Mouse (Mus musculus): ENCODE data around the gene Zc3h12d. TPM values are rescaled to one million over a fixed set of nuclear protein-coding genes. Genes with fewer than 3 reads are reported as not detected.

Zc3h12d gene
- total RNA-seq, 1 experiment, result 0.04 TPM

DNA sequence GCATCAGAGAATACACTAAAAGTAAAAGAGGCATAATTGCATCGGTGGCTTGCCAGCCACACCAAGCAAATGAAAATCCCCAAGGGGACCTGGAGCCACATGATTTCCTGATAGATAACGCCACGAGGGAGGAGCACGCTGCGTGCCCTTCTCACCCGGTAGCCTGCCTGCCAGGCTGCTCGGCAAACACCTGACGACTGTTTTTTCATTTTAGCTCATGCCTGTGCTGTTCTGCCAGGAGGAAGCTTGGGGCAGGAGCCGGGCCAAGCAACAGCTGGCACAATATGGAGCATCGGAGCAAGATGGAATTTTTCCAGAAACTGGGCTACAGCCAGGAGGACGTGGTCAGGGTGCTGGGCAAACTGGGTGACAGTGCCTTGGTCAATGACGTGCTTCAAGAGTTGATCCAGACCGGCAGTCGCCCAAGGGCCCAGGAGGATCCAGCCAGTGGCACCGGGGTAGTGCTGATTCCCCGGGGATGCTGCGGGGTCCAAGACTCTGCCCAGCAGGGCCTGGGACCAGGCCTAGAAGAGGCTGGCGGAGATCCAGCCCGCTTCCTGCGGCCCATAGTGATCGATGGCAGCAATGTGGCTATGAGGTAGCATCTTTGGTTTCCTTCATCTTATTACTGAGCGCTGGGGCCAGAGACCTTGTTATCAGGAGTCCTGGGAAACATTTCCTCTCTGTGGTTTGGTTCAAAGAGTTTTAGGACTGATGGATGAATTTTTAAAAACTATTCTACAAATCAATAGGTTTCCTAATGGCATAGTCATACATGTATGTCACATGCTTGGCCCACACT is 7.5 kb downstream of the Zc3h12d start:
- Histone ChIP-seq H3K4me1 (ENCODE audit: control insufficient read depth in 2 of 2, insufficient read depth in 2 of 2, low read length in 2 of 2, poor library complexity in 1 of 2) (no peaks in the 10 kb centered on the region), H3K9ac (ENCODE audit: insufficient read depth, low read depth, low read length, poor library complexity, severe bottlenecking) (no peak overlapping the region)
- in situ Hi-C loops (cut with MboI; ENCODE audit: low sequenced_read_pairs in 2 of 2, unreplicated experiment in 2 of 2), result no loop called here

GRCm38 (mm10) chr10:7840353-7840733 is 8.1 kb downstream of the Zc3h12d start:
- H3K9ac ChIP-seq (ENCODE audit: insufficient read depth, low read depth, low read length, poor library complexity, severe bottlenecking), result no peak overlapping the region
- no peak overlapping the region for H3K27ac ChIP-seq (ENCODE audit: insufficient read depth, low read depth, low read length, poor library complexity, severe bottlenecking)
- H3K36me3 ChIP-seq (ENCODE audit: control insufficient read depth, insufficient read depth, low read length, poor library complexity, severe bottlenecking), result no peaks in the 10 kb centered on the region
- no peak overlapping the region for H3K4me3 ChIP-seq (ENCODE audit: insufficient read depth in 1 of 2, low read depth in 1 of 2, low read length in 2 of 2, poor library complexity in 1 of 2, severe bottlenecking in 1 of 2)
- in situ Hi-C loops (cut with MboI; ENCODE audit: low sequenced_read_pairs in 2 of 2, unreplicated experiment in 2 of 2), result no loop called here
- no peaks in the 10 kb centered on the region for H3K4me1 ChIP-seq (ENCODE audit: control insufficient read depth in 2 of 2, insufficient read depth in 2 of 2, low read length in 2 of 2, poor library complexity in 1 of 2)
- no peaks in the 10 kb centered on the region for H3K9me3 ChIP-seq (ENCODE audit: control insufficient read depth, insufficient read depth, low read depth, low read length)
- no peak for TF ChIP-seq MAFK (IDR thresholded peaks at IDR 0.05; ENCODE audit: insufficient read depth, low read depth, low read length)
- TF ChIP-seq CHD2 (IDR thresholded peaks at IDR 0.05; ENCODE audit: low read depth, low read length), result no peak
- no peak for TF ChIP-seq ZNF384 (IDR thresholded peaks at IDR 0.05; ENCODE audit: low read depth, low read length)
- TF ChIP-seq HCFC1 (IDR thresholded peaks at IDR 0.05; ENCODE audit: borderline replicate concordance, insufficient read depth, low read length), result no peak
- no peak for TF ChIP-seq ZC3H11A (IDR thresholded peaks at IDR 0.05; ENCODE audit: borderline replicate concordance, low read depth, low read length)
- DNase-seq (ENCODE audit: low read depth, low spot score), result no peak

More for the DNA sequence above, 7.5 kb downstream of the Zc3h12d start:
- H3K27ac ChIP-seq (ENCODE audit: insufficient read depth, low read depth, low read length, poor library complexity, severe bottlenecking), result no peak overlapping the region
- H3K9me3 ChIP-seq (ENCODE audit: control insufficient read depth, insufficient read depth, low read depth, low read length), result no peaks in the 10 kb centered on the region
- no peaks in the 10 kb centered on the region for H3K36me3 ChIP-seq (ENCODE audit: control insufficient read depth, insufficient read depth, low read length, poor library complexity, severe bottlenecking)
- no peak for TF ChIP-seq ZNF384 (IDR thresholded peaks at IDR 0.05; ENCODE audit: low read depth, low read length)
- no peak for TF ChIP-seq CHD2 (IDR thresholded peaks at IDR 0.05; ENCODE audit: low read depth, low read length)
- no peak for TF ChIP-seq ZC3H11A (IDR thresholded peaks at IDR 0.05; ENCODE audit: borderline replicate concordance, low read depth, low read length)
- TF ChIP-seq HCFC1 (IDR thresholded peaks at IDR 0.05; ENCODE audit: borderline replicate concordance, insufficient read depth, low read length), result no peak
- TF ChIP-seq MAFK (IDR thresholded peaks at IDR 0.05; ENCODE audit: insufficient read depth, low read depth, low read length), result no peak
- no peak overlapping the region for H3K4me3 ChIP-seq (ENCODE audit: insufficient read depth in 1 of 2, low read depth in 1 of 2, low read length in 2 of 2, poor library complexity in 1 of 2, severe bottlenecking in 1 of 2)
- DNase-seq (ENCODE audit: low read depth, low spot score), result no peak

DNA sequence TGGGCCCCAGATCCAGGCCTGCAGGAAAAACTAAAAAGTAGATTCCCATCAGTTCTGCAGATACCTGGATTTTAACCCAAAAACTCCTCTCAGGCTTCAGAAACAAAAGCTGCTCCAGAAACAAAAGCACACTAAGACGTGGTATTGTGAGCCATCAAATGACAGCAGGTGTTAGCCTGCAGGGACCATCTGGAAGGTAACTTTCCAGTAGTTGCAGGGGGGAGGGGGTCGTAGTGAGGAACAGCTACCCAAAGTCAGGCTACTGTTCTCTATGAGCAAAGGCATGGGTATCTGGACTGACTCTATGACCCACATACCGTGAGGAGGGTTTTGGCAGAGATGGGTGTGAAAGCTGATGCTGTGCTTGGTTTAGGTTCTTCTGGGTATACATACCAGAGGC is 8.5 kb downstream of the Zc3h12d start:
- DNase-seq (ENCODE audit: low read depth, low spot score), result no peak
- H3K4me1 ChIP-seq (ENCODE audit: control insufficient read depth in 2 of 2, insufficient read depth in 2 of 2, low read length in 2 of 2, poor library complexity in 1 of 2), result no peaks in the 10 kb centered on the region
- H3K36me3 ChIP-seq (ENCODE audit: control insufficient read depth, insufficient read depth, low read length, poor library complexity, severe bottlenecking), result no peaks in the 10 kb centered on the region
- no peak overlapping the region for H3K27ac ChIP-seq (ENCODE audit: insufficient read depth, low read depth, low read length, poor library complexity, severe bottlenecking)
- no peak overlapping the region for H3K4me3 ChIP-seq (ENCODE audit: insufficient read depth in 1 of 2, low read depth in 1 of 2, low read length in 2 of 2, poor library complexity in 1 of 2, severe bottlenecking in 1 of 2)
- no peaks in the 10 kb centered on the region for H3K9me3 ChIP-seq (ENCODE audit: control insufficient read depth, insufficient read depth, low read depth, low read length)
- no peak overlapping the region for H3K9ac ChIP-seq (ENCODE audit: insufficient read depth, low read depth, low read length, poor library complexity, severe bottlenecking)
- TF ChIP-seq ZC3H11A (IDR thresholded peaks at IDR 0.05; ENCODE audit: borderline replicate concordance, low read depth, low read length), result no peak
- TF ChIP-seq MAFK (IDR thresholded peaks at IDR 0.05; ENCODE audit: insufficient read depth, low read depth, low read length), result no peak
- TF ChIP-seq CHD2 (IDR thresholded peaks at IDR 0.05; ENCODE audit: low read depth, low read length), result no peak
- no peak for TF ChIP-seq HCFC1 (IDR thresholded peaks at IDR 0.05; ENCODE audit: borderline replicate concordance, insufficient read depth, low read length)
- TF ChIP-seq ZNF384 (IDR thresholded peaks at IDR 0.05; ENCODE audit: low read depth, low read length), result no peak
- in situ Hi-C loops (cut with MboI; ENCODE audit: low sequenced_read_pairs in 2 of 2, unreplicated experiment in 2 of 2), result no loop called here

- DNase-seq (ENCODE audit: low read depth, low spot score), result no peak
- no peaks in the 10 kb centered on the region for H3K9me3 ChIP-seq (ENCODE audit: control insufficient read depth, insufficient read depth, low read depth, low read length)
- no peak overlapping the region for H3K9ac ChIP-seq (ENCODE audit: insufficient read depth, low read depth, low read length, poor library complexity, severe bottlenecking)
- H3K27ac ChIP-seq (ENCODE audit: insufficient read depth, low read depth, low read length, poor library complexity, severe bottlenecking), result no peak overlapping the region
- peak overlapping the region in 1 of 2 experiments; percentile 41; a peak in 2 of 4 replicates for H3K4me3 ChIP-seq (ENCODE audit: insufficient read depth in 1 of 2, low read depth in 1 of 2, low read length in 2 of 2, poor library complexity in 1 of 2, severe bottlenecking in 1 of 2)
- TF ChIP-seq HCFC1 (IDR thresholded peaks at IDR 0.05; ENCODE audit: borderline replicate concordance, insufficient read depth, low read length) (no peak), CHD2 (IDR thresholded peaks at IDR 0.05; ENCODE audit: low read depth, low read length) (no peak), ZC3H11A (IDR thresholded peaks at IDR 0.05; ENCODE audit: borderline replicate concordance, low read depth, low read length) (no peak), ZNF384 (IDR thresholded peaks at IDR 0.05; ENCODE audit: low read depth, low read length) (no peak), MAFK (IDR thresholded peaks at IDR 0.05; ENCODE audit: insufficient read depth, low read depth, low read length) (no peak)
- in situ Hi-C loops (cut with MboI; ENCODE audit: low sequenced_read_pairs in 2 of 2, unreplicated experiment in 2 of 2), result no loop called here
- no peaks in the 10 kb centered on the region for H3K4me1 ChIP-seq (ENCODE audit: control insufficient read depth in 2 of 2, insufficient read depth in 2 of 2, low read length in 2 of 2, poor library complexity in 1 of 2)
- H3K36me3 ChIP-seq (ENCODE audit: control insufficient read depth, insufficient read depth, low read length, poor library complexity, severe bottlenecking), result no peaks in the 10 kb centered on the region
Measured at GRCm38 (mm10) chr10:7841571-7842080, 9.4 kb downstream of the Zc3h12d start.

All from ES-E14 (cell line).